Mouse (Mus musculus) G1E (cell line): Measurements from ENCODE around the gene Cdk13.

Source experiments
- CTCF ChIP-seq: IDR thresholded peaks from 2 replicates; pipeline ENCODE4 v1.5.1; 2012; ENCODE audit warnings: low read depth, low read length, inconsistent platforms, mixed read lengths
- GATA1 ChIP-seq: IDR thresholded peaks from 2 replicates; pipeline ENCODE4 v1.6.1; 2012; ENCODE audit warnings: borderline replicate concordance, low read length, inconsistent platforms, mixed read lengths
- POLR2AphosphoS5 ChIP-seq: IDR thresholded peaks from 2 replicates; pipeline ENCODE4 v1.6.1; 2012; ENCODE audit warnings: low read depth, low read length, inconsistent platforms; ENCODE audit not compliant: insufficient replicate concordance
- TAL1 ChIP-seq: conservative IDR thresholded peaks from 2 replicates; pipeline ENCODE4 v1.6.1; 2012; ENCODE audit warnings: low read depth, low read length, inconsistent platforms, mixed read lengths

GRCm38 (mm10) chr13:17804909-17805613 lies at the start of gene Cdk13:
- TF ChIP-seq TAL1 (no peak), CTCF (no peak), GATA1 (no peak), POLR2AphosphoS5 (no peak)
